Mouse (Mus musculus) leukemia stem cell, adult 10-12 weeks (primary cell): ENCODE data around the gene 2900011O08Rik. TPM values are rescaled to one million over a fixed set of nuclear protein-coding genes. Genes with fewer than 3 reads are reported as not detected.

ENCODE experiments used
- polyA plus RNA-seq: library from polyadenylated mRNA; stranded (reverse); fragments of >175 nt; gene quantifications from 2 replicates; pipeline ENCODE4 v1.2.3, GENCODE M21; 2012; ENCODE audit warnings: low replicate concordance

The 2900011O08Rik gene
- polyA plus RNA-seq: not detected in 2 replicates

GRCm38 (mm10) chr16:13986574-13987478 lies at the start of gene 2900011O08Rik, which contains the start of gene Ifitm7:
Gene 2900011O08Rik (plus strand): TSS chr16:13986604.
Gene Ifitm7 (minus strand): TSS chr16:13986888.

Other genes with a start within 250 kb of the 2900011O08Rik start
- 6.6 and 39.2 TPM in 2 replicates for gene Rrn3, start 205.9 kb upstream of the 2900011O08Rik start, polyA plus RNA-seq
- gene Ntan1, start 167.8 kb upstream of the 2900011O08Rik start, polyA plus RNA-seq: 7.9 and 12.3 TPM in 2 replicates
- 9.2 and 16.2 TPM in 2 replicates for gene Pdxdc1, start 83.5 kb upstream of the 2900011O08Rik start, polyA plus RNA-seq
- not detected in 2 replicates for gene Mpv17l, start 83.4 kb upstream of the 2900011O08Rik start, polyA plus RNA-seq
- not detected in 2 replicates for gene Ifitm7, start 284 bp downstream of the 2900011O08Rik start, polyA plus RNA-seq
- 7.6 and 34.0 TPM in 2 replicates for gene Nde1, start 176.7 kb downstream of the 2900011O08Rik start, polyA plus RNA-seq
- gene Marf1, start 176.7 kb downstream of the 2900011O08Rik start, polyA plus RNA-seq: 0.66 and 5.4 TPM in 2 replicates